Comparison of ENCODE assay signal across 8 mouse cellular contexts in genomic region chr3:96219661-96220130, GRCm38 (mm10). TPM values are rescaled to one million over a fixed set of nuclear protein-coding genes. Genes with fewer than 3 reads are reported as not detected.
A peak's percentile ranks its signal among the peaks of the same experiment; 100 is the strongest.
DNase-seq lines count a peak whose midpoint lies in the region; ATAC-seq and TF ChIP-seq lines count a peak whose summit lies in the region.

Gene Bola1, minus strand, starts transcription at chr3:96219709.
Gene Hist2h2ab, plus strand, starts transcription at chr3:96219865.

- H3K4me1 ChIP-seq in heart, embryonic 10.5 days: peaks cover 25% of the 10 kb centered on the region
- peaks cover 26% of the 10 kb centered on the region for H3K4me1 ChIP-seq in kidney, embryonic 14.5 days (ENCODE audit: control insufficient read depth, insufficient read depth, low read length)
- peaks cover 15% of the 10 kb centered on the region for H3K4me1 ChIP-seq in limb, embryonic 14.5 days (ENCODE audit: control insufficient read depth, insufficient read depth, low read length)
- peaks cover 25% of the 10 kb centered on the region for H3K4me1 ChIP-seq in midbrain, embryonic 16.5 days (ENCODE audit: control insufficient read depth, insufficient read depth, low read length)

- peak; percentile 66 for ATAC-seq in erythroblast, adult 5-6 weeks (replicated peaks; ENCODE audit: low FRiP score, poor library complexity, severe bottlenecking)
- ATAC-seq in kidney, embryonic 14.5 days (ENCODE audit: low FRiP score, low TSS enrichment): peak; percentile 85
- ATAC-seq in limb, embryonic 14.5 days (ENCODE audit: low FRiP score, low read depth): peak; percentile 88
- ATAC-seq in midbrain, embryonic 16.5 days: peak; percentile 94

- H3K9ac ChIP-seq in kidney, embryonic 14.5 days (ENCODE audit: low read depth, low read length): peak within 1 kb of the TSS; percentile 93
- H3K9ac ChIP-seq in limb, embryonic 14.5 days (ENCODE audit: low read depth, low read length, severe bottlenecking): peak within 1 kb of the TSS; percentile 84
- H3K9ac ChIP-seq in midbrain, embryonic 16.5 days (ENCODE audit: low read depth, low read length): peak within 1 kb of the TSS; percentile 78

- peak within 1 kb of the TSS; percentile 71 for H3K4me3 ChIP-seq in heart, embryonic 10.5 days
- peak within 1 kb of the TSS; percentile 65 for H3K4me3 ChIP-seq in kidney, embryonic 14.5 days (ENCODE audit: low read length)
- peak within 1 kb of the TSS; percentile 62 for H3K4me3 ChIP-seq in limb, embryonic 14.5 days (replicated peaks; ENCODE audit: low read length)
- peak within 1 kb of the TSS; percentile 67 for H3K4me3 ChIP-seq in midbrain, embryonic 16.5 days (ENCODE audit: low read depth, low read length)

- DNase-seq in B cell, adult 2 months: peak; percentile 75 to 82
- DNase-seq in brain, adult 2 months (ENCODE audit: low read depth, low spot score): peak; percentile 98
- DNase-seq in heart, embryonic 10.5 days (ENCODE audit: low spot score): peak; percentile 87
- DNase-seq in limb, embryonic 14.5 days (ENCODE audit: low spot score): peak; percentile 92
- DNase-seq in spleen, postnatal 14 days (ENCODE audit: low spot score in 2 of 2): peak; percentile 64 to 72

- H3K9me3 ChIP-seq in heart, embryonic 10.5 days: no peaks in the 10 kb centered on the region
- H3K9me3 ChIP-seq in kidney, embryonic 14.5 days (ENCODE audit: control insufficient read depth, low read length): no peaks in the 10 kb centered on the region
- H3K9me3 ChIP-seq in limb, embryonic 14.5 days (ENCODE audit: control insufficient read depth, low read length): no peaks in the 10 kb centered on the region
- no peaks in the 10 kb centered on the region for H3K9me3 ChIP-seq in midbrain, embryonic 16.5 days (replicated peaks; ENCODE audit: control insufficient read depth, low read length, poor library complexity, severe bottlenecking)

- WGBS in heart, embryonic 10.5 days: 0% methylated on average over 37 of the region's 37 CpGs
- WGBS in kidney, embryonic 14.5 days: under 1% methylated on average over 37 of the region's 37 CpGs
- WGBS in limb, embryonic 14.5 days: 5% methylated on average over 36 of the region's 37 CpGs
- under 1% methylated on average over 37 of the region's 37 CpGs for WGBS in midbrain, embryonic 16.5 days

- peak within 1 kb of the TSS; percentile 82 for H3K4me2 ChIP-seq in kidney, embryonic 14.5 days (replicated peaks; ENCODE audit: low read depth, low read length)
- H3K4me2 ChIP-seq in limb, embryonic 14.5 days (replicated peaks; ENCODE audit: low read depth, low read length, severe bottlenecking): peak within 1 kb of the TSS; percentile 83
- H3K4me2 ChIP-seq in midbrain, embryonic 16.5 days (ENCODE audit: low read length): peak within 1 kb of the TSS; percentile 65

- peak within 1 kb of the TSS; percentile 94 for H3K27ac ChIP-seq in heart, embryonic 10.5 days
- peak within 1 kb of the TSS; percentile 100 for H3K27ac ChIP-seq in kidney, embryonic 14.5 days (ENCODE audit: low read depth, low read length)
- H3K27ac ChIP-seq in limb, embryonic 14.5 days (replicated peaks; ENCODE audit: low read depth, low read length): peak within 1 kb of the TSS; percentile 98
- H3K27ac ChIP-seq in midbrain, embryonic 16.5 days (ENCODE audit: low read length): peak within 1 kb of the TSS; percentile 98

- H3K36me3 ChIP-seq in heart, embryonic 10.5 days: no peaks in the 10 kb centered on the region
- H3K36me3 ChIP-seq in kidney, embryonic 14.5 days (ENCODE audit: control insufficient read depth, insufficient read depth, low read length): no peaks in the 10 kb centered on the region
- H3K36me3 ChIP-seq in limb, embryonic 14.5 days (ENCODE audit: control insufficient read depth, insufficient read depth, low read length): no peaks in the 10 kb centered on the region
- H3K36me3 ChIP-seq in midbrain, embryonic 16.5 days (ENCODE audit: control insufficient read depth, insufficient read depth, low read length): no peaks in the 10 kb centered on the region

- no peaks in the 10 kb centered on the region for H3K27me3 ChIP-seq in heart, embryonic 10.5 days (ENCODE audit: insufficient read depth, poor library complexity, severe bottlenecking)
- H3K27me3 ChIP-seq in kidney, embryonic 14.5 days (ENCODE audit: control insufficient read depth, insufficient read depth, low read length): no peaks in the 10 kb centered on the region
- no peaks in the 10 kb centered on the region for H3K27me3 ChIP-seq in limb, embryonic 14.5 days (ENCODE audit: control insufficient read depth, insufficient read depth, low read length)
- no peaks in the 10 kb centered on the region; the same call in 1 of the 2 replicates for H3K27me3 ChIP-seq in midbrain, embryonic 16.5 days (ENCODE audit: control insufficient read depth, insufficient read depth, low read depth, low read length)

- peak; percentile 88; the same call in 1 of the 2 replicates for TF ChIP-seq POLR2A in limb, embryonic 14.5 days (IDR thresholded peaks at IDR 0.05; ENCODE audit: borderline replicate concordance, extremely low read depth, insufficient read depth, insufficient read length)

RNA-seq across cellular contexts. Expression of gene Bola1, which starts in this region (rescaled TPM):
- total RNA-seq in erythroblast, adult 5-6 weeks (2015; ENCODE audit: low replicate concordance): 8.8 TPM in 1 of 2 replicates, not detected in the other
- total RNA-seq in erythroblast, adult 5-6 weeks (2017; ENCODE audit: low replicate concordance): 3.2 and 5.9 TPM in 2 replicates
- polyA plus RNA-seq in heart, embryonic 10.5 days (2016; fragmentation: Nextera tagmentation; extraction: Ambion mirVana): 58.9 and 62.8 TPM in 2 replicates
- 65.0 and 70.9 TPM in 2 replicates for polyA plus RNA-seq in kidney, embryonic 14.5 days (2014; fragmentation: Nextera tagmentation; extraction: Ambion mirVana)
- polyA plus RNA-seq in limb, embryonic 14.5 days (2012; rRNA removed): 38.8 and 43.9 TPM in 2 replicates
- 47.7 and 60.2 TPM in 2 replicates for polyA plus RNA-seq in limb, embryonic 14.5 days (2014; fragmentation: Nextera tagmentation; extraction: Ambion mirVana)
- polyA plus RNA-seq in midbrain, embryonic 16.5 days (2015; fragmentation: Nextera tagmentation; extraction: Ambion mirVana): 51.3 and 52.2 TPM in 2 replicates

RNA-seq across cellular contexts. Expression of gene Hist2h2ab, which starts in this region (rescaled TPM):
- 6.5 TPM in 1 of 2 replicates, not detected in the other for total RNA-seq in erythroblast, adult 5-6 weeks (2015; ENCODE audit: low replicate concordance)
- total RNA-seq in erythroblast, adult 5-6 weeks (2017; ENCODE audit: low replicate concordance): 35.6 and 94.8 TPM in 2 replicates
- 0.73 TPM in 1 of 2 replicates, not detected in the other for polyA plus RNA-seq in heart, embryonic 10.5 days (2016; fragmentation: Nextera tagmentation; extraction: Ambion mirVana)
- polyA plus RNA-seq in kidney, embryonic 14.5 days (2014; fragmentation: Nextera tagmentation; extraction: Ambion mirVana): 2.2 and 2.4 TPM in 2 replicates
- 1.7 and 2.7 TPM in 2 replicates for polyA plus RNA-seq in limb, embryonic 14.5 days (2012; rRNA removed)
- 0.99 and 1.3 TPM in 2 replicates for polyA plus RNA-seq in limb, embryonic 14.5 days (2014; fragmentation: Nextera tagmentation; extraction: Ambion mirVana)
- not detected in 2 replicates for polyA plus RNA-seq in midbrain, embryonic 16.5 days (2015; fragmentation: Nextera tagmentation; extraction: Ambion mirVana)

Comparison
In these comparisons a context has a peak if more than half of its experiments do, and no peak if none do; other contexts are left out.
1. Peak in every context shown above with its lines: DNase-seq, ATAC-seq, H3K4me3 ChIP-seq and H3K27ac ChIP-seq.